8 mouse cellular contexts compared by ENCODE assay signal in the genomic region with DNA sequence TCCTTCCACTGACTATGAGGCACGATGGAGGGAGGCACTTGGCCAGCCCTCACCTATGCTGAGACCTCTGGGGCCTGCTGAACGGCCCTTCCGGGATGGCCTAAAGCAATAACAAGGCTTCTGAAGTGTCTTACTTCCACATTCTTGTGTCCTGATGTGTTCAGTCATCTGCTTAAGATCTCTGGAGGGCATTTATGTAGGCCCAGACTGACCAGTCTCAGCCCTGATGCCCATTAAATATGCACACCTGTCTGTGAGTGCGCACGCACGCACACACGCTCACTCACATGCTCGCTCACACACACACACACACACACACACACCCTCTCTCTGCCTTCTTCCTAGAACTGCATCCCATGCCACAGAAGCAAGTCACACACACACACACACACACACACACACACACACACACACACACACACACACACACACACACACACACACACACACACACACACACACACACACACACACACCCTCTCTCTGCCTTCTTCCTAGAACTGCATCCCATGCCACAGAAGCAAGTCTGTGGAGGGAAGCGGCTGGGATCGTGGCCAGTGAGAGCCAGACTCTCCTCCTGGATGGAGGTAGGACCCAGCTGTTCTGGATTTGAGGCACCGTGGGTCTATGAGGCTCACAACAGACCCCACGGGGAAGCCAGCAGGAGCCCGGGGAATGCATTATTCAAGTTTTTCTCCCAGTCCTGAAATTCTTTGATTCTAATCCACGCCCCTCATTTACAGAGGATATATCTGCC. TPM values are rescaled to one million over a fixed set of nuclear protein-coding genes. Genes with fewer than 3 reads are reported as not detected.
DNase-seq lines count a peak whose midpoint lies in the region; ATAC-seq and TF ChIP-seq lines count a peak whose summit lies in the region.
"Had no signal": no experiment of that assay in that cellular context is flagged by ENCODE, and none has a peak within 500 bp of the region (broad histone marks: within the 10 kb centered on the region; RNA-seq: fewer than 3 reads in every experiment).

No protein-coding gene starts in this region.

- 59% methylated on average over 14 of the region's 14 CpGs for WGBS in kidney, embryonic 16.5 days
- 53% methylated on average over 14 of the region's 14 CpGs for WGBS in heart, postnatal 0 days
- 67% methylated on average over 14 of the region's 14 CpGs for WGBS in midbrain, embryonic 16.5 days

- no peak for TF ChIP-seq POLR2A in bone marrow macrophage, adult 2 months (IDR thresholded peaks at IDR 0.05; ENCODE audit: borderline replicate concordance, low read depth, low read length)

- H3K27ac ChIP-seq in kidney, embryonic 16.5 days (ENCODE audit: low read length), result peak overlapping the region; percentile 89
- peak overlapping the region; percentile 98 for H3K27ac ChIP-seq in bone marrow macrophage, adult 2 months (ENCODE audit: insufficient read depth, low read depth, low read length)
- peak overlapping the region; percentile 98 for H3K27ac ChIP-seq in heart, postnatal 0 days (ENCODE audit: low read depth)
- 0 out of 2 replicates have a peak overlapping the region, but pooled peaks have one; percentile 3 for H3K27ac ChIP-seq in midbrain, embryonic 16.5 days (ENCODE audit: low read length)

- H3K4me2 ChIP-seq in kidney, embryonic 16.5 days (replicated peaks; ENCODE audit: low read depth, low read length), result no peak overlapping the region
- H3K4me2 ChIP-seq in heart, postnatal 0 days (ENCODE audit: low read depth, low read length), result 0 out of 2 replicates have a peak overlapping the region, but pooled peaks have one; percentile 48
- no peak overlapping the region for H3K4me2 ChIP-seq in midbrain, embryonic 16.5 days (ENCODE audit: low read length)

- H3K4me1 ChIP-seq in kidney, embryonic 16.5 days (ENCODE audit: insufficient read depth, low read length), result peaks cover 79% of the 10 kb centered on the region
- H3K4me1 ChIP-seq in bone marrow macrophage, adult 2 months (ENCODE audit: control insufficient read depth, insufficient read depth, low read length), result peaks cover 86% of the 10 kb centered on the region
- peaks cover 88% of the 10 kb centered on the region for H3K4me1 ChIP-seq in heart, postnatal 0 days (ENCODE audit: control insufficient read depth, insufficient read depth)
- H3K4me1 ChIP-seq in midbrain, embryonic 16.5 days (ENCODE audit: control insufficient read depth, insufficient read depth, low read length), result peaks cover 50% of the 10 kb centered on the region

- H3K27me3 ChIP-seq in kidney, embryonic 16.5 days (ENCODE audit: insufficient read depth, low read length), result no peaks in the 10 kb centered on the region
- H3K27me3 ChIP-seq in heart, postnatal 0 days (ENCODE audit: control insufficient read depth, insufficient read depth, low read length), result no peaks in the 10 kb centered on the region
- no peaks in the 10 kb centered on the region for H3K27me3 ChIP-seq in midbrain, embryonic 16.5 days (ENCODE audit: control insufficient read depth, insufficient read depth, low read depth, low read length)

- no peak overlapping the region for H3K9ac ChIP-seq in kidney, embryonic 16.5 days (replicated peaks; ENCODE audit: low read length)
- no peak overlapping the region for H3K9ac ChIP-seq in heart, postnatal 0 days (replicated peaks; ENCODE audit: low read depth, low read length)
- H3K9ac ChIP-seq in midbrain, embryonic 16.5 days (ENCODE audit: low read depth, low read length), result no peak overlapping the region; the same call in 1 of the 2 replicates

- no peak for TF ChIP-seq CTCF in bone marrow macrophage, adult 2 months (IDR thresholded peaks at IDR 0.05; ENCODE audit: low read depth, low read length)
- TF ChIP-seq CTCF in heart, postnatal 0 days (IDR thresholded peaks at IDR 0.05; ENCODE audit: low read depth), result no peak

- ATAC-seq in kidney, embryonic 16.5 days (ENCODE audit: low FRiP score, low TSS enrichment), result no peak
- ATAC-seq in heart, postnatal 0 days (ENCODE audit: insufficient read depth, low read depth), result no peak
- no peak for ATAC-seq in midbrain, embryonic 16.5 days

- H3K9me3 ChIP-seq in kidney, embryonic 16.5 days (ENCODE audit: low read length), result no peaks in the 10 kb centered on the region
- H3K9me3 ChIP-seq in heart, postnatal 0 days (replicated peaks; ENCODE audit: control insufficient read depth, low read length), result no peaks in the 10 kb centered on the region
- no peaks in the 10 kb centered on the region for H3K9me3 ChIP-seq in midbrain, embryonic 16.5 days (replicated peaks; ENCODE audit: control insufficient read depth, low read length, poor library complexity, severe bottlenecking)

- DNase-seq in kidney, postnatal 10 days, result no peak
- no peak for DNase-seq in heart, postnatal 0 days (ENCODE audit: low spot score)
- DNase-seq in adrenal gland, adult 8-10 months, result no peak
- DNase-seq in urinary bladder, postnatal 36 days (ENCODE audit: low spot score in 2 of 2), result no peak
- DNase-seq: retina, postnatal 1 day had no signal

- H3K36me3 ChIP-seq in kidney, embryonic 16.5 days (ENCODE audit: insufficient read depth, low read length), result no peaks in the 10 kb centered on the region
- H3K36me3 ChIP-seq in heart, postnatal 0 days (replicated peaks; ENCODE audit: control insufficient read depth, insufficient read depth, low read length), result no peaks in the 10 kb centered on the region
- H3K36me3 ChIP-seq in midbrain, embryonic 16.5 days (ENCODE audit: control insufficient read depth, insufficient read depth, low read length), result no peaks in the 10 kb centered on the region

- TF ChIP-seq EP300 in heart, postnatal 0 days (IDR thresholded peaks at IDR 0.05; ENCODE audit: low read depth), result no peak

- no peak overlapping the region for H3K4me3 ChIP-seq in kidney, embryonic 16.5 days (ENCODE audit: low read length)
- no peak overlapping the region for H3K4me3 ChIP-seq in bone marrow macrophage, adult 2 months (ENCODE audit: insufficient read depth, low read length)
- H3K4me3 ChIP-seq in heart, postnatal 0 days (ENCODE audit: low read depth, low read length), result no peak overlapping the region
- H3K4me3 ChIP-seq in midbrain, embryonic 16.5 days (ENCODE audit: low read depth, low read length), result no peak overlapping the region

RNA-seq across cellular contexts. Expression of a gene that starts 37.9 kb away (rescaled TPM):
- polyA plus RNA-seq in kidney, embryonic 16.5 days (2015; fragmentation: Nextera tagmentation; extraction: Ambion mirVana), result 82.9 and 85.3 TPM in 2 replicates
- polyA plus RNA-seq in bone marrow macrophage, adult 2 months (2012; ENCODE audit: insufficient read depth, insufficient read length, missing spikeins), result 46.7 and 48.3 TPM in 2 replicates
- 78.0 and 82.4 TPM in 2 replicates for total RNA-seq in heart, postnatal 0 days (2014; rRNA removed; ENCODE audit: low replicate concordance)
- 46.1 and 47.1 TPM in 2 replicates for polyA plus RNA-seq in heart, postnatal 0 days (2015; fragmentation: Nextera tagmentation; extraction: Ambion mirVana)
- 86.3 and 86.6 TPM in 2 replicates for polyA plus RNA-seq in midbrain, embryonic 16.5 days (2015; fragmentation: Nextera tagmentation; extraction: Ambion mirVana)
- total RNA-seq in adrenal gland, adult 8-10 months (2022), result 100 to 1,000 TPM; 112 to 147 (median 124) TPM

Comparison
In these comparisons a context has a peak if more than half of its experiments do, and no peak if none do; other contexts are left out.
1. H3K27ac ChIP-seq: peak in every context shown above with its lines; median percentile 98 in bone marrow macrophage, adult 2 months; 98 in heart, postnatal 0 days; 89 in kidney, embryonic 16.5 days; 3 in midbrain, embryonic 16.5 days.